Mouse (Mus musculus) B cell, adult 2 months (primary cell): ENCODE results near the gene Gm4131.

Experiments
- DNase-seq, 2 experiments: peaks; one replicate each; pipeline ENCODE4 v3.0.0; 2022

The Gm4131 gene

DNA sequence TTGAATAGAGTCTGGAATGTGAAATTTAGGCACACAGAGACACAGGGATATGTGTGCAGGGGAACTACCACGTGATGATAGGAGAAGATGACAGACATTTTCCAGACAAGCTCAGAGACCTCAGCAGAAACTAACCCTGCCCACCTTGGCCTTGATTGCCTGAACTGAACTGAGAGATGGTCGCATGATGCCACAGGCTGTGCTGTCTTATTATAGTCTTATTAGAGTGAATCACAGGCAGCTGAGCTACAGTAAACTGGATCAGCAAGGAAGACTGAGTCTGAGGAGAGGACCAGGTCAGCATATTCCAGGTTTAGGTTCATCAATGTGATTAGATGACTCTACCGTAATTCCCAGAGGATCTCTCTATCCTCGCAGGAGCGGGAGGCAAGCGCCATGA is 20.4 kb downstream of the Gm4131 start:
- no peak for DNase-seq

DNA sequence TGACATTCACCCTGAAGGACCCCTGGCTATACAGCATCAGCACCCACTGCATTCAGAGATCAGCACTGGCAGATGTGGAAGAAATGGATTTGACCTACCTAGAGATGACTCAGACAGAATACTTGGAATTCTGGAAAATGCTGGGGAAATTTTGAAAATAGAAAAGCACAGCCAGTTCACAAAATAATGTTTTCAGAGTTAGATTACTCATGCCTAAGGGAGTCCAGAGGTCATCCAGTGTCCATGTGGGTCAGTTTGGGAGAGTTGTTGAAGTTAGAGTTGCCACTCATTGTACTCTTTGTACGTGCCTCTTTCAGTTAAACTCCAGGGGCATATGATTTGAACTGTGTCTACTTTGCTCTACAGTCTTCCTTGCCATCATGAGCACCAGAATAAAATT is 25.0 kb downstream of the Gm4131 start:
- no peak for DNase-seq

DNA sequence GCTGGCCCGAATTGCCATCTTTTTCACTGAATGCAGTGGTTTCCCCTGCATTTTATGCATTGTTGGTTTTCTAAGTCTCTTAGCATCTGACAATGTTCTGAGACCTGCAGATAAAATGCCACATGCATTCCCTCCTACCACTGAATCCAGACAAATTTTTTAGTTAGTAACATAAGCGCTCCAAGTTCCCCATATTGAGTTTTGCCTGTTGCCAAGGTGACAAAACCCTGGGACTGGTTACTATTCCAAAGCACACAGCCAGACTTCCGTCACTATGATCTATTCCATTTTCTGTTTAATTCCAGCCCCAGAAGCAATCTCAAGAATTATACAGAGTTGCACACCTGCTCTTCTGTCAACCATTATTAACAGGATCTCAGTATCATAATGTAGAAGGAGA is 26.9 kb downstream of the Gm4131 start:
- no peak for DNase-seq

DNA sequence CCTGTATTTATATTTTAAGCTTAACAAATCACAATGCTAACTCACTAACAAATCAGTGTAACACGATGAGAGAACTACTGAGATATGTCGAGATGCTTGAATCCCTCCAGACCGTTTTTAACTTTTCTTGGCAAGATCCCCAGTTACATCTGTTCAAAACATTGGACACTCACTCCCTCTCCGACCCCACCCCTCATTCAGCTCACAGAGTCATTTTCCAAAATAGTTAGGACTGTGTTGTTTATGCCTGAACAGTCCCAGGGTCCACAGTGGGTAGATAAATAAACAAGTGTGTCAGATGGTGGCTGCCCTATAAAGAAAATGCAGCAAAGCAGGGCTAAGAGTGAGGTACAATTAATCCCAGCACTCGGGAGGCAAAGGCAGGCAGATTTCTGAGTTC is 29.7 kb downstream of the Gm4131 start:
- DNase-seq: no peak

DNA sequence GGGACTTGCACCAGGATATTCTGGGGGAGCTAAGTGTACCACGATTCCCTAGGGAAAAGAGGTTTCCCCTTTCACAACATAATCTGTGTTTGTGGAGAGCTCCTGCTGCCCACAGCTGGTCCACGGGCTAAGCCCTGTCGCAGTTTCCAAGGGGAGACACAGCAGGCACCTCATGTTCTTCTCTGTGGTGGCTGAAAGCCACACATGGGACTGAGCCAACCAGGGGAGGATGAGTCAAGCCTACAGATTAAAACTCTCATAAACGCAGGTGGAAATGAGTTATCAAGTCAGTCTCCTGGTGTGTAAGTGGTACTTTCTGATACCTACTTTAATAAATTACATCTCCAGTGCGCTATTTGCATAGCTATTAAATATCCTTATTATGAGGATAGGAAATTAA is 30.6 kb downstream of the Gm4131 start:
- DNase-seq: no peak

DNA sequence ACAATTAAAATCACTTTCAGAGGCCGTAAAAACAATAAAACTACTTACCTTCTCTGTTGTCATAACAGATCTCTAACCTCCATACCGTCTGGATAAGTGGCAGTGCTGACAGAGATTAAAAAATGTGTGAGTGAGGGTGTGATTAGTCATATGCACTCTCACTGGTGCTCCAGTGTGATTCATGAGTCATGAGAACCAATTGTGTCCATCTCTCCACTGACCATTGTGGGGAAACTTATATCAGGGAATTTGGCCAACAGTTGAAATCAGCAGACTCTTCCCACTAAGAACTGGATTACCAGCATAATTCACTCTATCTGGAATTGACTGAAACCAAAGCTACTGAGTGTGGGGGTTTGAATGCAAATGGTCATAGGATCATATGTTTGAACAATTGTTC is 35.8 kb downstream of the Gm4131 start:
- DNase-seq: no peak

DNA sequence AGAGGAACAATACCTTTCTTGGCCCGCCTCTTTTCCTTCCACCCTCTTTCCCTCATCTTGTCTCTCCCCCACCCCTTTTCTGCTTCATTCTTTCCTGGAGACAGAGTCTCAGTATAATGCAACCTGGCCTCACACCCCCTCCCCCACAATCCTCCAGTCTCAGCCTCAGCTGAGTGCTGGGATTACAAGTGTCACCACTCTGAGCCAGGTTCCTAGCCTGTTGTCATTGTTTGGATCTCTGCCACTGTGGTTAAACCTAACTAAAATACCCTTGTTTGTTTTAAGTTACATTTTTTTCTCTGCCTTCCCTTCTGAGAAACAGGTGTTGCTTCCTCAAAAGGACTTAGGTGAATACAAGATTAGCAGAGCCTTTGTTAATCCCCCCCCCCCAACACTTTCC is 53.9 kb downstream of the Gm4131 start:
- DNase-seq: no peak

DNA sequence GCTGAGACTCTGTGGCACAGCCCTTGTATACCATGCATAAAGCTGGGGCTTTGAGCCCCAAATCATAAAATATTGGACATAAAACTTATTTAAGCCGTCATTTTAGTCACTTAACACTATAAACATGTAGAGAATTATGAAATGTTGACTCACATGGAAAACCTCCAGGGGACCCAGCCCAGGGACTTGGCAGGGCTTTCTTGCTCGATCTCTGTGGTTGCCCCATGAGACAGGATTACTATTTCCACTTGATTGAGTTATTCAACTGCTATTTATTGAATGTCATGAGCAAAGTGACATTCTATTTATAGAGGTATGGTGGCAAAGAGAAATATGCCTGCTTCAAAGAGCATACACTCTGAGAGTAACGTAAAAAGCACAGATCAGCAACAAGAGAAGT is 57.4 kb downstream of the Gm4131 start:
- DNase-seq: no peak

DNA sequence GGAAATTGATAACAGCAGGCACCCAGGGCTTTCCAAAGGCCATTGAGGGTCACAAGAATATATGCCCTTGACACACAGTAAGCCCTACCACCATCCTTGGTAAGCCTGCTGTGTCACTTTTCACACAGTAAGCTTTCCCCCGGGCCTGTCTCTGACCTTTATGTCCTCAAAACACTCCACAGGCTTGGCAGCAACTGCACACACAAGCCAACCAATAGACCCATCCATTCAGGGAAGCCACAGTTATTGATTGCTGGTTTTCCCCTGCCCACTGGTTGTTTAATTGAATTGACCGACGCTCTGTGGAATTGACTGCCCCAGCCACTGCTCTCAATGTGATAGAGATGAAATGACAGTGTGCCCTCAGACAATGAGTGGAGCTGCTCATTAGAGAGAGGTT is 60.5 kb downstream of the Gm4131 start:
- DNase-seq: no peak

DNA sequence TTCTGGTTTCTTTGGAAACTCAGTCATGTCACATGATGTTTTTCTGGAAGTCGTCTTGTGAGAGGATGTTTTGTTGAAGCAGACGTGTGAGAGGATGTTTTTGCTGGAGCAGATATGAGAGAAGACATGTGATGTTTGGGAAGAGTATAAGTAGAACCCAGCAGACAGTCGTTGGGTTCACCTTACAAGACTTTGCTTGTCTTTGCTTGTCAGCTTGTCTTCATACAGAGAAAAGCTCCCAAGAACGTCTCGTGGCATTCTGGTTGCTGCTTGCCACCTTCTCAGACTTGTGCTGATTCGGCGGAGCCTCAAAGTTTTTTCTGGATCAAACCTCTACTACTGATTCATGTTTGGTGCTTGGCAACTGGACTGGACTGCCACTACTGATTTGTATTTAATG is 69.3 kb downstream of the Gm4131 start:
- no peak for DNase-seq

DNA sequence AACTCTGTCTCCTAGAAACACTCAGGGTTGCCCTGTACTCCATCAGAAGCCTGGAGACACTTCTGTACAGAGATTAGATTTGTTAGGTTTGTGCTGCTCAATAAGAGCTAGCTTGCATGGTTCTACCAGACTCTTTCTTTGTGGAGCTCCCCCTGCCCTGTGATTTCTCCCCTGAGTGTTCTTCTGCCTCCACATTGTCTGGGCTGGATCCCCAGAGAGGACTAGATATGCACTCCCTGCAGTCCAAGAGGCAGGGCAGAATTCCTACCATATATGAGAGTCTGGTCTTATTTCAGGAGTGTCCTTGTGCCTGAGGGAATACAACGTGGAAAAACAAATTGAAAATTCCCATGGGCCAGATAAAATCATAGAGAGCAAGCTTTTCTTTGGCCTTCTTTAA is 70.2 kb downstream of the Gm4131 start:
- DNase-seq: no peak

DNA sequence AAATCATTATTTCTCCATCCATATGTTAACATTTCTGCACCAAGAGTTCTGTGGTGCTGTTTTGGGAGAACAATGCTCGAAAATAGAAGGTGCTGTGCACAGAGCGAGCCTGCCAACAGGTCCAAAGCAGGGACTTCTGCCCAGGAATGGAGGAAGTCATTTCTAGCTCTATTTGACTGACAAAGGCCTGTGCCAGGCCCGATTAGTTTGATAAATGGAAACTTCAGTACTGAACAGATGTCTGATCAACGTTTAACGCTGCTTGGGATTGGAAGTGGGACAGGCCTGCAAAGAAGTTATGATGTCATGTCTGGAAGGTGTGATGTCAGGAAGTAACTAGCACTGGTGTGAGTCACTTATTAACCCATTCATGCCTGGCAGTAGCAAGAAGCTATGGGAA is 73.3 kb downstream of the Gm4131 start:
- DNase-seq: no peak

DNA sequence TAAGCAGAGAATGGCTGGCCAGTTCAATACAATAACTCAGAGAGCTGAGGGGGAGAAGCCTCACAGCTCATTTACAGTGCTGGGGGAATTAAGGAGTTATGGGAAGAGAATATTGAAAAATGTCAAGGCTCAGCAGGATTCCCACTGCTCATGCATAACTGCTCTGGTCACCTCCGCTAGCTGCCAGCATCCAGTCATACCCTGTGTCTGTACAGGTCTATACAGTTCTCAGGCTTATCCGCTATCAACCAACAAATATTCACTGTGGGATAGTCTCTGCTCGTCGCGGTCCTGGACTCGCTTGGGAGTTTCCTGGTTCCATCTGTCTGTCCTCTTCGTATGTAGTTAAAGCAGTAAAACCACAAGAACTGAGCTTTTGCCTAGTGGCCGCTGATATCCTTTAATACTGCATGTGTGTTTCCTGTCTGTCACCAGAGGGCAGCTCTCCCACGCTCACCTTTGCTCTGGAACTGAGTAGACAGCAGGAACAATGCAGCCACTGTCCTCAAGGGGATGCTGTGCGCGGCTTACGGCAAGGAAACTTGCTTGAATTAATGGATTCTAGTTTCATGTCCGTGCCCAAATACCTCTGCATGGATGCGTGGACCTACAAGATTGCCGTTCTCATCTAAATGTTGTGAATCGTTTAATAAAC is 74.4 kb downstream of the Gm4131 start:
- peak; percentile 31 to 50 for DNase-seq

DNA sequence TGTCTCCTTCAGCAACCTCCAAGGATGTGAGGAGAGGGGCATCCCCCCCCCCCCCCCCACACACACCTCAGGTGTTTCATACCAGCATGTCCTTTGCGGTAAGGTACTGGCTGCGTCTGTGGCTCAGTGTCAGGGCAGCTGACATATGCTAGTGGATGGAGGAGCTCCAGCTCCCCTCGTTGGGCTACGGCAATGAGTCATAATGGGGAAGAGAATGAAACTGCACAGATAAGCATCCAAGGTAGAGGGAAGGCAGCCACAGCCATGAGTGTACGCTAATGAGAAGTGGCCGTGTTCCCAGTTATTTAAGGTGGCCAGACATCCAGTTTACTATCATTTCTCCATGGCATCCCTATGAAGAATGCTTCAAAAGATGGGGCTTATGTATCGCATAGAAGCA is 78.5 kb downstream of the Gm4131 start:
- DNase-seq: no peak

DNA sequence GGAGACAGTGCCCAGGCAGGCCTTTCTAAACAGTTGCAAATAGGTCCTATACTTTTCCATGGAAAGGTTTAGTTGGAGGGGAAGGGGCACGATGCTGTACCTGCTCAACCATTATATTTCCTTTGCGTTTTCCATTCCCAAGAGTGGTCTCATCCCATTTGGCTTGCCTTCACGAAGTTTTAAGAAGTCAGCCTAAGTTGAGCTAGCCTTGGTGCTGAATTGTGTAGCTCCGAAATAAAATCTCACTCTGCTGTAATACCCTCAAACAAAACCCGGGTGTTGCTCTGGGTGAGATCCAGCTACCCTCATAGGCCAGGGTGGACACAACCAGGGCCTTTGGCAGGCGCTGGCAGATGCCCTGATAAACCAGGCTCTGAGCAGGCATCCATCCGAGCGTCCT is 85.3 kb downstream of the Gm4131 start:
- DNase-seq: no peak

DNA sequence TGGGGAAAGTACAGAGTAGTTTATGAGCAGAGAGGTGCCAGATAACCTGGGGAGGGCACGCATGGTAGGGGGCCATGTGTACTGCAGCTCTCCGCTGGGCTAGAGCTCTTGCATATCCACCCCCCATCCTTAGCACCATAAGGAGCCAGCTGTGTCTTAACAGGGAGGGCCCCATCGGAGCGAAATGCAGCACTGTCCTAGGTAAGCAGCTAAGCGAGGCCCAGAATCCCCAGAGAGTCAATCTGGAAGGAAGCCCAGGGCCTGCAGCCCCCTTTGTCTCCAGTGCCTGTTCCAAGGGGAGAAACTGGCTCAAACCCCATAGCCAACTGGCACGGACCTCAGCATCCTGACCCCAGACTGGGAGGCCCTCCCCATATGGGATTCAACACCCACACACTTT is 87.3 kb downstream of the Gm4131 start:
- DNase-seq: no peak

DNA sequence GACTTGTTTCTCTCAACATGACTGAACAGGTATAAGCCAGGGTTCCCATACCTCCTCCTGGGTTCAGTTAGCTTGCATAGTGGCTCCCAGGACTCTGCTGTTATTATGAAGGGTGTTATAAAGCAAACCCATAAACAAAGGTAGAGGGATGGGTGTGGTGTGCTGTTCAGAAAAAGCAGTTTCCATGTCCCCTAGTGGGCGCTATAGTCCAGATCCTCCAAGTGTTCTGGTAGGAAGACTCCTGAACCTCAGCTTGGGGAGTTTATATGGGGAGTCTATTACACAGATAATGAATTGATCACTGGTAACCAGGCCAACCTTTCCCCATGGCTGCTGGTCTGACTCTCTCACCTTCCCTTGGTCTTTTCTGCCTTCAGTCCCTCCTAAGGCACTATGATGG is 92.2 kb downstream of the Gm4131 start:
- no peak for DNase-seq

DNA sequence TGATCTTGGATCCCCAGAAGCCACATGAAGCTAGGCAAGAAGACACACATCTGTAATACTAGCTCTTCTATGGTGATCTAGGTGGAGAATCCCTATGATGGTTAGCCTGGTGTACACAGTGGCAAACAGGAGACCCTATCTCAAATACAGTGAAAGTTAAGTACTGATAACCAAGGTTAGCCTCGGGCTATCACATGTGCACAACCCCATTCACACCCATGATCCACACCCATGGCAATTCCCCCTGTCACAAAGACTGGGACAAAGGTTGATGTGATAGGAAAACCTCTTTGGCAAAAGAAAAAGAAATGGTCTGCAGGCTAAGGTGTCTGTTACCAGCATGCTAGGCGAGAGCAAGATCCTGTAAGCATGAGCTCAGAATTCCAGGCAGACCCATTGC is 94.7 kb downstream of the Gm4131 start:
- DNase-seq: no peak

DNA sequence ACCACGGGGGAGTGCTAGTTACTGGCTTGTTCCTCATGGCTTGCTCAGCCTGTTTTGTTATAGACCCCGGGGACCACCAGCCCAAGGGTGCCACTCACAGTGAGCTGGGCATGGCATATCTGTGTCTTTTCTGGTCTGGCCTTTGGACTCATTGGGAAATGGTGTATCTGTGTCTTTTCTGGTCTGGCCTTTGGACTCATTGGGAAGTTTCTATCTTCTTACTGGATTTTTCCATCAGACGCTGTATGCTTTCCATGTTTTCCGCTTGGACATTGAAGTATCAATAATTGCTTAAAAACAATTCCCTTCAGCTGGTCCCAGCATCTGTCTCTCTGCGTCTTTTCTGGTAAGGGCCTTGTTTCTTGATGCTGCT is 98.0 kb downstream of the Gm4131 start:
- DNase-seq: no peak

DNA sequence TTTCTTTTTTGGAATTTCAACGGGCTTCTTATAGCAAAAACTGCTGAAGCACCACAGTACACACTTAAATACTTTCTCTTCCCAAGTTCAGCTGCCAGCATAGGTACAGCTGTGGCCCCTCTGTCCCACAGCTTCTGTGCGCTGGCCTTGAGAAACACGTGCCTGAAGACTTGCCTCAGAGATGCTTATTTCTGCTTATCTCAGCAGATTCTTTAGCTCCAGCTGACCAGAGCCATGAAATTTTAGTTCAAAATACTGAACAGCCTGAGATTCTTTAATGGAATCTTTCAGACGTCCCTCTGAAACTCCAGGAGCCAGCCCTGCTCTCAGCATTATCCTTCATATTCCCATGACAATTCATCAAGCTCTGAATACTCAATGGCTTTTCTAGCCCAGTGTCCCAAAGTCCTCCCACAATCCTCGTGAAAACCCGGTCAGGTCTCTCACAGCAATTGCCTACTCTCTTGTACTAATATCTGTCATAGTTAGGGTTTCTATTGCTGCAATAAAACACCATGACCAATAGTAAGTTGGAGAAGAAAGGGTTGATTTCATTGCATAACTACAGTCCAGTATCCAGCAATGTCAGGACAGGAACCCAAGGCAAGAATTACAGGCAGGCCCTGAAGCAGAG is 98.5 kb downstream of the Gm4131 start:
- no peak for DNase-seq

DNA sequence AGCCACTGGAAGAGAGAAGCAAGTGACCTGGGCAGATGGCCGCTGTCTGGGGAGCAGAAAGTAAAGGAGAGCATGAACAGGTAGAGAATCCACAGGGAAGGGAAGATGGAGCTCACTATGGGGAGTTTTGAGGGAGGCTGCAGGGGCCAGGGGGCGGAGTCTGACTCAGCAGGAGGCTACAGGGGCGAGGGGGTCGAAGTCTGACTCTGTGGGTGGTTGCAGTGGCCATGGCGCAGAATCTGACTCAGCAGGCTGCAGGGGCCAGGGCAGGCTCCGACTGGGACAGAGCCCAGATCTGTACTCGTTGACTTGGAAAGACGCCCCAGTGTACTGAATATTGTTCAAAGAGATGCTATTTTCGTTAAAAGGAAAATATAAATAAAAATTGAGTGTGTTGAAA is 101.8 kb downstream of the Gm4131 start:
- no peak for DNase-seq

DNA sequence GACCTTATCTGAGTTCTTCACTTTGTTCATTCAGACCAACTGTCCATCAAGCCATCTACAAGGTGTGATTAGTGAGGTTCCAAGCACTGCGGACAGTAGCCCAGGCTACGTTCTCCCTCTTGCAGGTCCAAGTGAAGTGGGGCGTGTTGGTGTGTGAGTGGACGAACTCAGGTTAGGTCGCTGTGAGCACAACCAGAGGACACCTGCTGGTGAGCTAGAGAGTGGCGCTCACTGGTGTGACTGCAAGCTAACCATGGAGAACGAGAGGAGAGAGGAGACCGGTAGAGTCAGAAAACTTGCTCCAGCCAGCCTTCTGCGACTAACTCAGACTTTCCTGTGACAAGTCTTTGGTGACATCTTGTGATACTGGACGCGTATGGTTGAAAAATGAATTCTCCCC is 107.2 kb downstream of the Gm4131 start:
- DNase-seq: no peak

DNA sequence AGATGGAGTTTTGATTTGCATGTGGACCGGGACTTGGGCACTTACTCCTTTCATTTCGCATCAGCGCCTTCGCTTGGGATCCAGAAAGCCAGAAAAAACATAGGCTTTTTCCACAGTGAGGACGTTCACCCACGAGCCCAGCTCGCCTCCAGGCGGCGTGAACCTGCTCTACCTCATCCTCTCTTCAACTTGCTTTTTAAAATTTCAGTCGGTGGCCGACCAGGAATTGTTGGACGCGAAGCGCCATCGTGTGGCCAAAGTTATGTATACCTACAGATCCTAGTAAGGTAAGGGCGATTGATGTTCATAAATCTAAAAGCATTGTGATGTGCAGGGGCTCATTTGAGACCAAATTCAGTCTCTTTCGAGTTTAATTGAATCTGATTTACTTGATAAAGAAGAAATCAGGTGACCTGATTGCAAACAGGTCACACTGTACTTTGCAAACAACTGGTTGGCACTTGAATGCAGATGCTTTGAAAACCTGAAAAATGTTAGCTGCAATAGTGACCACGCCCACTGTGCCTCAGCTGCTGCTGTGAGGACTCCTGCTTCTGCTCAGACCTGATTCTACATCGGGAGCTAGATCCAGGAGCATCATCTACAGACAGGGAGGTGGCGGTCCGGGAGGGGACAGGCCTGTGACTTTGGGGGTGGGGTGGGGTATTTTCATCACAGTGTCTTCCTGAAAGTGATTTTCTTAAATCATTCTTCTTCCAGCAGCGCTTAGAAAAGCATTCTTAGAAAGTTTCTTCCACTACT is 109.1 kb downstream of the Gm4131 start:
- DNase-seq: peak; percentile 75 to 77

DNA sequence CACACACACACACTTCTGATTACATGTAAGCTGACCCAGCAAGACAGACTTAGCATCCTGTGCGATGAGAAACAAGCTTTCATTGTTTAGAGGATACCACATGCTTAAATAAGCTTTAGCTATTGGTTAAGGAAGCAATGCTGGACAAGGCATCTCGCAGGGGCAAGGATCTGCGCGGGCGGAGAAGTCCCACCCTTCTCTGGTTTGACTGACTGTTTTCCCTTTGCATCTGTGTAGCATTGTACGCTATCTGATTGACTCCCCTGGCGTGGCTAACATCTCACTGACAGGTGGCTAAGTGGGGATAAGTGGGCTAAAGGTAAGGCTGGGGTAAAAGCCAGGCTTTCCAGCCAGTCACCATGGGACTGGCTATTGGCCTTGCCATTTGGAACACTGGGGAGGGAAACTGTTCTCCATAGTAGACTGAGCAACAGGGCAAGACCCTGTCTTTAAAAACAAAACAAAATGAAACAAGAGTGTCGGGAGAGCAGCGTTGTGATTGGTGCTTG is 110.4 kb downstream of the Gm4131 start, which contains the start of gene Gucy1b2:
TSS of gene Gucy1b2 (minus strand) at position 51 of the 509 bp plus-strand sequence.
- DNase-seq: no peak
